Mouse (Mus musculus) layer of hippocampus, postnatal 25 days (tissue): ENCODE results near the gene Pigk. TPM values are rescaled to one million over a fixed set of nuclear protein-coding genes. Genes with fewer than 3 reads are reported as not detected.

ENCODE experiments used
- DNase-seq, 2 experiments: peaks; one replicate each; pipeline ENCODE4 v3.0.0; 2022; ENCODE audit warnings: mixed read lengths in 2 of 2, low spot score in 1 of 2; ENCODE audit errors: extremely low spot score in 1 of 2
- total RNA-seq, 2 experiments: library from RNA; stranded (reverse); gene quantifications; 2 replicates each; pipeline ENCODE4 v1.2.3; 2021

Pigk gene
- total RNA-seq, 2 experiments from 2014 or later: 45.1 to 47.1 TPM

GRCm38 (mm10) chr3:152883556-152883955 is 169.7 kb downstream of the Pigk start:
- DNase-seq: no peak

- no peak for DNase-seq
Observed at GRCm38 (mm10) chr3:152886749-152887148, 172.8 kb downstream of the Pigk start.

- no peak for DNase-seq
Observed at GRCm38 (mm10) chr3:152888116-152888515, 174.2 kb downstream of the Pigk start.

GRCm38 (mm10) chr3:152894935-152895334 is 181.0 kb downstream of the Pigk start:
- no peak for DNase-seq

GRCm38 (mm10) chr3:152896111-152896510 is 182.2 kb downstream of the Pigk start:
- DNase-seq: no peak

- DNase-seq: no peak
Observed at GRCm38 (mm10) chr3:152897196-152897595, 183.3 kb downstream of the Pigk start.

GRCm38 (mm10) chr3:152898906-152899305 is 185.0 kb downstream of the Pigk start:
- no peak for DNase-seq

- no peak for DNase-seq
Observed at GRCm38 (mm10) chr3:152905026-152905425, 191.1 kb downstream of the Pigk start.

- DNase-seq: no peak
Observed at GRCm38 (mm10) chr3:152905800-152906199, 191.9 kb downstream of the Pigk start.

- no peak for DNase-seq
Observed at GRCm38 (mm10) chr3:152907087-152907486, 193.2 kb downstream of the Pigk start.

GRCm38 (mm10) chr3:152907683-152908082 is 193.8 kb downstream of the Pigk start:
- no peak for DNase-seq

- no peak for DNase-seq
Observed at GRCm38 (mm10) chr3:152911578-152911977, 197.7 kb downstream of the Pigk start.

- DNase-seq: no peak
Observed at GRCm38 (mm10) chr3:152912216-152913101, 198.6 kb downstream of the Pigk start.

- no peak for DNase-seq
Observed at GRCm38 (mm10) chr3:152913150-152913549, 199.2 kb downstream of the Pigk start.

- DNase-seq: no peak
Observed at GRCm38 (mm10) chr3:152913625-152914024, 199.7 kb downstream of the Pigk start.

- DNase-seq: no peak
Observed at GRCm38 (mm10) chr3:152914376-152914775, 200.5 kb downstream of the Pigk start.

GRCm38 (mm10) chr3:152917579-152917978 is 203.7 kb downstream of the Pigk start:
- DNase-seq: no peak

- no peak for DNase-seq
Observed at GRCm38 (mm10) chr3:152919101-152919500, 205.2 kb downstream of the Pigk start.

GRCm38 (mm10) chr3:152920365-152920764 is 206.5 kb downstream of the Pigk start:
- no peak for DNase-seq

- DNase-seq: no peak
Observed at GRCm38 (mm10) chr3:152923530-152923929, 209.6 kb downstream of the Pigk start.

- no peak for DNase-seq
Observed at GRCm38 (mm10) chr3:152925364-152925763, 211.5 kb downstream of the Pigk start.

GRCm38 (mm10) chr3:152926166-152926565 is 212.3 kb downstream of the Pigk start:
- no peak for DNase-seq
